Mouse (Mus musculus): Measurements from ENCODE around the gene Dnal1. TPM values are rescaled to one million over a fixed set of nuclear protein-coding genes. Genes with fewer than 3 reads are reported as not detected.

The Dnal1 gene
- total and polyA plus RNA-seq, 3 experiments: 1.3 to 1.7 TPM; not detected in 1

DNA sequence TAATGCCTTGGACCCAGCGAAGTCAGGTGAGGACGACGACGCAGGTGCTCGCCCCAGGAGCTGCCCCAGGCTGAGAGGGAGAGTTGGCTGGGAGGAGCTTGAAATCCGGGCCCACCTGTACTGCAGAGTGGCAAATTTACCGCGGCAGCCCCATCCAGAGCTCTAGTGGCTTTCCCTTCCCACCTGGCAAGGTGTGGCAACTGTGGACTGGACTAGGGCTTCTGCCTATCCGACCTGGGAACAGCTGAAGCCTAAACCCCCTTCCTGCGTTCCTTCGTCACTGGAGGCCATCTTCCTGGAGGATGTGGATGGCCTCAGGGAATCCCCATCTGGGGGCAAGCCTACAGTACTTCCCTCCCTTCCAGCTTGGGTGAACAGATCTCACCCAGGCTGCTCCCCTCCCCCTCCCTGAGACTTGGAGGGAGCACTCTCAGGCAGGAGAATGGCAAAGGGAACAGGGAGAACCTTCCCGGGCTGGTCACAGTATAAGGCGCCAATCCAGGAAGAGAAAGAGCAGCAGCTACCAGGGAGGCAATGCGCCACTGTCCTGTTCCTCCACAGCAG, 74.8 kb downstream of the Dnal1 start:
- no peak overlapping the region for H3K4me3 ChIP-seq (ENCODE audit: control insufficient read depth in 1 of 2, insufficient read depth in 1 of 2, low read depth in 2 of 2, low read length in 2 of 2)
- H3K4me1 ChIP-seq (ENCODE audit: control insufficient read depth in 1 of 2, insufficient read depth in 2 of 2, low read length in 2 of 2): peaks cover 6 to 23% of the 10 kb centered on the region in 2 experiments
- no peaks in the 10 kb centered on the region for H3K27me3 ChIP-seq (ENCODE audit: control insufficient read depth in 1 of 2, insufficient read depth in 2 of 2, low read length in 2 of 2)
- H3K9me3 ChIP-seq (replicated peaks; ENCODE audit: insufficient read depth, low read length): no peaks in the 10 kb centered on the region
- no peak overlapping the region for H3K9ac ChIP-seq (ENCODE audit: control insufficient read depth, low read depth, low read length, poor library complexity, severe bottlenecking)
- peaks cover 4 to 10% of the 10 kb centered on the region in 2 experiments for H3K36me3 ChIP-seq (ENCODE audit: control insufficient read depth in 1 of 2, insufficient read depth in 2 of 2, low read length in 2 of 2)
- peaks cover 95% of the 10 kb centered on the region for H3K79me2 ChIP-seq (ENCODE audit: control insufficient read depth, insufficient read depth, low read length, poor library complexity)
- H3K27ac ChIP-seq (ENCODE audit: control insufficient read depth, low read depth, low read length): no peak overlapping the region
- no peak for TF ChIP-seq MEF2A (IDR thresholded peaks at IDR 0.05; ENCODE audit: extremely low read depth, insufficient replicate concordance, low read depth, low read length, poor library complexity, severe bottlenecking)
- no peak for TF ChIP-seq RCOR1 (IDR thresholded peaks at IDR 0.05; ENCODE audit: low read depth, low read length)
- no peak for TF ChIP-seq ZNF384 (IDR thresholded peaks at IDR 0.05; ENCODE audit: low read depth, low read length)
- no peak for TF ChIP-seq ZC3H11A (IDR thresholded peaks at IDR 0.05; ENCODE audit: low read depth, low read length)
- TF ChIP-seq BHLHE40 (IDR thresholded peaks at IDR 0.05; ENCODE audit: borderline replicate concordance, low read depth, low read length): no peak
- TF ChIP-seq POLR2AphosphoS5 (IDR thresholded peaks at IDR 0.05; ENCODE audit: borderline replicate concordance, low read depth, low read length): no peak
- no peak for TF ChIP-seq ZMIZ1 (IDR thresholded peaks at IDR 0.05; ENCODE audit: low read depth, low read length)
- TF ChIP-seq GABPA (IDR thresholded peaks at IDR 0.05; ENCODE audit: low read depth, low read length): no peak
- no peak for TF ChIP-seq MAZ (IDR thresholded peaks at IDR 0.05; ENCODE audit: low read depth, low read length)
- no peak for TF ChIP-seq CHD1 (IDR thresholded peaks at IDR 0.05; ENCODE audit: low read depth, low read length)
- no peak for TF ChIP-seq SIN3A (IDR thresholded peaks at IDR 0.05; ENCODE audit: low read length)
- TF ChIP-seq MXI1 (IDR thresholded peaks at IDR 0.05; ENCODE audit: low read depth, low read length): no peak
- TF ChIP-seq RAD21 (IDR thresholded peaks at IDR 0.05; ENCODE audit: low read depth, low read length): no peak
- no peak for TF ChIP-seq NELFE (IDR thresholded peaks at IDR 0.05; ENCODE audit: low read depth, low read length)
- TF ChIP-seq MAFK (IDR thresholded peaks at IDR 0.05; ENCODE audit: borderline replicate concordance, low read depth, low read length): no peak
- TF ChIP-seq MYB (IDR thresholded peaks at IDR 0.05; ENCODE audit: low read depth, low read length): no peak
- TF ChIP-seq UBTF (IDR thresholded peaks at IDR 0.05; ENCODE audit: borderline replicate concordance, insufficient read depth, low read depth, low read length): no peak
- TF ChIP-seq ETS1 (IDR thresholded peaks at IDR 0.05; ENCODE audit: low read depth, low read length): no peak
- no peak for TF ChIP-seq CTCF (IDR thresholded peaks at IDR 0.05 in 2 of 3, conservative IDR thresholded peaks at IDR 0.05 in 1 of 3; ENCODE audit: control insufficient read depth in 1 of 3, insufficient read depth in 1 of 3, low read depth in 2 of 3, low read length in 3 of 3, poor library complexity in 1 of 3, severe bottlenecking in 1 of 3)
- TF ChIP-seq CHD2 (IDR thresholded peaks at IDR 0.05; ENCODE audit: low read length): no peak
- no peak for DNase-seq (ENCODE audit: low read depth, low spot score)
